Mouse (Mus musculus): ENCODE measurements around the gene Gm16867. TPM values are rescaled to one million over a fixed set of nuclear protein-coding genes. Genes with fewer than 3 reads are reported as not detected.
"Not testable (repeated sequence)": the region's sequence is repeated elsewhere in the genome, so short reads cannot be mapped to it uniquely, and the experiment has no call there.

The Gm16867 gene
- polyA plus RNA-seq (2012; rRNA removed) = 5.9 and 57.7 TPM in 2 replicates

DNA sequence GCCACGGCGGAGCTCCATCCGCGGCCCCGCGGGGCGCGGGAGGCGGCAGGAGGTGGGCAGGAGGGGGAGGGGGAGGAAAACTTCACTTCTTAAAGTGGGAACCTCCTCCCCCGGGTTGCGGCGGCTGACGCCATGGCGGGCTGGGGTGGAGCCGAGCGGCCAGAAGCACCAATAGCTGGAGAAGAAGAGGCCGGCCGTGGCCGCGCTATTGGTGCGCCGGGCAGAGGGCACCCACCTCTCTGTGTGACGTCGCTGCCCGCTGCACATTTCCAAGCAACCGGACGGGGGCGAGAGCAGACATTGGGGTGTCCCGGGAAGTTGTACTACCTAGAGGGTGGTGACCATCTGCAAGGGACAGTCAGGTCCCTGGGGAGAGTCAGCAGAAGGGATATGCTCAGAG lies at the start of gene Gm16867:
TSS of gene Gm16867 (minus strand) at position 189 of the 400 bp plus-strand sequence.
- WGBS = no CpG with 5 or more reads among the region's 29 CpGs
- not testable (repeated sequence) for H3K4me1 ChIP-seq (ENCODE audit: control insufficient read depth, insufficient read depth, insufficient read length, low read length); H3K4me3 ChIP-seq (ENCODE audit: low read depth, low read length); H3K36me3 ChIP-seq (ENCODE audit: control insufficient read depth, insufficient read depth, low read length); H3K27ac ChIP-seq (ENCODE audit: insufficient read depth, low read depth, low read length); H3K27me3 ChIP-seq (ENCODE audit: control insufficient read depth, insufficient read depth, low read length)

DNA sequence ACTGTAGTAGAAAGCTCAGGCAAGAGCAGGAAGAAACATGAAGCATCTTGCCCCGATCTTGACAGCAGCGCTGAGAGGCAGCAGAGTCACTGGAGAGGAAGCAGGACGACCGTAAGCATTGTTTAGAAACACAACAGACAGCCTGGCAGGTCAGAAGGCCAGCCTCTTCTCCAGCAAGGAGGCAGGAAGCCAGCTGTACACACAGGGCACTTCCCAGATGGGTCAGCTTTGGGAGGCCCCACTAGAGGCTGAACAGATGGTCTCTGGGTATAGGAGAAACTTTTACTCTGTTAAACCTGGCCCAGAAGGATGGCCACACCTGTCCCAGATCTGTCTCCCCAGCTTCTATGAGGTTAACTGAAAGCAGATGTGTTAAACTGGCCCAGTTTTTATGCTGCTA lies 44.1 kb upstream of the Gm16867 start:
- not testable (repeated sequence) for H3K27ac ChIP-seq (ENCODE audit: insufficient read depth, low read depth, low read length); H3K4me1 ChIP-seq (ENCODE audit: control insufficient read depth, insufficient read depth, insufficient read length, low read length); H3K36me3 ChIP-seq (ENCODE audit: control insufficient read depth, insufficient read depth, low read length); H3K4me3 ChIP-seq (ENCODE audit: low read depth, low read length); H3K27me3 ChIP-seq (ENCODE audit: control insufficient read depth, insufficient read depth, low read length)
- WGBS = no CpG with 5 or more reads among the region's 4 CpGs

DNA sequence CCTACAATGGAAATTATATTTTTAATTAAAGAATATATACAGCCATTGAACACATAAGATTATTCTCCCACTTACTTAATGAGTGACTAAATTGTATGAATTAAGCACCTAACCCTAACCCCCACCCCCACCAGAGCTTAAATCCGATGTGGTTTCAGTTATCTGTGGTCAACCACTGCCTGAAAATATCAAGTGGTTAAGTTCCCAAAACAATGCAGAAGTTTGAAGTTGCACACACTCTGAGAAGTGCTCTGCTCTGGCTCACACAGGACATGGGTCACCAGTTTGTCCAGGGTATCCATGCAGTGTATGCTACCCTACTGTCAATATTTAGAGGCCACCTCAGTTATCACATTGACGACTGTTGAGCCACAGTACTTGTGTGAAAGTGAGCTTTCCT lies 41.9 kb upstream of the Gm16867 start:
- H3K27ac ChIP-seq (ENCODE audit: insufficient read depth, low read depth, low read length); H3K27me3 ChIP-seq (ENCODE audit: control insufficient read depth, insufficient read depth, low read length); H3K4me3 ChIP-seq (ENCODE audit: low read depth, low read length); H3K36me3 ChIP-seq (ENCODE audit: control insufficient read depth, insufficient read depth, low read length); H3K4me1 ChIP-seq (ENCODE audit: control insufficient read depth, insufficient read depth, insufficient read length, low read length): not testable (repeated sequence)
- WGBS = no CpG with 5 or more reads among the region's 2 CpGs

DNA sequence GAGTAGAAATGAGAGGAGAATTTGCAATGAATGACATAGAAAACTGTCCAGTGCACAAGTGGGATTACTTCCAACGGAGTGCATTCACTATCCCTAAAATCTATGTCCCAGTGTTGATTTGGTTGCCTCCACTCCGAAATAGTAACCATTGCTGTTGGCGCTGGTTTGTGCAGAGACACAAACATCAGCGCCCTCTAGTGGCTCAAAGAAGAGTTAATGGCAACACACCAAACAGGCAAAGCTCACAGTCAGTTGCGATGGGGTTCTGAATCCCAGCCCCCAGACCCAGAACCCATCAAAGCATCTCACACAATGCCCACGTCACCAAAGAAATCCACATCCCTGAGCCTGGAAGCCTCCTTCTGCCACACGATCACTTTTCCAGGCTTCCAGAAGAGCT lies 40.9 kb upstream of the Gm16867 start:
- H3K36me3 ChIP-seq (ENCODE audit: control insufficient read depth, insufficient read depth, low read length); H3K27ac ChIP-seq (ENCODE audit: insufficient read depth, low read depth, low read length); H3K27me3 ChIP-seq (ENCODE audit: control insufficient read depth, insufficient read depth, low read length); H3K4me3 ChIP-seq (ENCODE audit: low read depth, low read length); H3K4me1 ChIP-seq (ENCODE audit: control insufficient read depth, insufficient read depth, insufficient read length, low read length): not testable (repeated sequence)
- WGBS = no CpG with 5 or more reads among the region's 7 CpGs

DNA sequence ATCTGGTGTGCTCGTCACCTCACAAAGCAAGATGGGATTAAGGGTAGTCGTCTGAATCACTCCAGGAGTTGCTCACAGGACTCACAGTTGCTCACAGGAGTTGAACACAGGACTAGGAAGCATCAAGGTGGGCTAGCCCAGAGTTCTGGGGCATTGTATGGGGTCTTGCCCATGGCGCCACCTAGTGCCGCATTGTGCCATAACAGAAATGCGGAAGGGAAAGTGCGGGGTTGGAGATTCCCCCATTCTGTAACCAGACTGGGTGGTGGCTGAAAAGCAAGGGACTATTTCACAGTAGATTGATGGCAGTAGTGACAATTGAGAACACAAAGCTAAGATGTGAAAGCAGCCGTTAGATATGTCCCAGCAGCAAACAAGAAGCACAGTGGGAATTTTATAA lies 39.5 kb upstream of the Gm16867 start:
- not testable (repeated sequence) for H3K4me1 ChIP-seq (ENCODE audit: control insufficient read depth, insufficient read depth, insufficient read length, low read length); H3K4me3 ChIP-seq (ENCODE audit: low read depth, low read length); H3K27me3 ChIP-seq (ENCODE audit: control insufficient read depth, insufficient read depth, low read length); H3K27ac ChIP-seq (ENCODE audit: insufficient read depth, low read depth, low read length); H3K36me3 ChIP-seq (ENCODE audit: control insufficient read depth, insufficient read depth, low read length)
- WGBS = no CpG with 5 or more reads among the region's 7 CpGs

DNA sequence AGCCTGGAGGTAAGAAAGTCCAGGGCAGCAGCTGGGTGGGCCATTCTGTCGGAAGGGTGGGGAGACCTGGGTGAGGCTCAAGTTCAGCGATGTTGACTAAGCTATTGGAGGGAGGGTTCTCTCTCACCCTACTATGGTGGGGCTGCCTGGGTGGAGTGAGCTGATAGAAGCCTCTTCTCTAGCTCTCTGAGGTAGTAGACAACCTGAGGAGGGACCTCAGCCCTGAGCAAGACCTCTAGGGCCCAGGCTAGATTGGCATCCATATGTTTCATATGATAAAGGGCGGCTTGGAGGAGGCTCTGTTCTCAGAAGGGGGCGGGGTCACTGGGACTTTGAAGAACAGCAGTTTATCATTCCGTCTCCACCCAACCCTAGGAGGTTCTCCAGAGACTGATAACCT lies 37.0 kb upstream of the Gm16867 start:
- H3K27ac ChIP-seq (ENCODE audit: insufficient read depth, low read depth, low read length); H3K4me1 ChIP-seq (ENCODE audit: control insufficient read depth, insufficient read depth, insufficient read length, low read length); H3K4me3 ChIP-seq (ENCODE audit: low read depth, low read length); H3K27me3 ChIP-seq (ENCODE audit: control insufficient read depth, insufficient read depth, low read length); H3K36me3 ChIP-seq (ENCODE audit: control insufficient read depth, insufficient read depth, low read length): not testable (repeated sequence)
- no CpG with 5 or more reads among the region's 5 CpGs for WGBS

DNA sequence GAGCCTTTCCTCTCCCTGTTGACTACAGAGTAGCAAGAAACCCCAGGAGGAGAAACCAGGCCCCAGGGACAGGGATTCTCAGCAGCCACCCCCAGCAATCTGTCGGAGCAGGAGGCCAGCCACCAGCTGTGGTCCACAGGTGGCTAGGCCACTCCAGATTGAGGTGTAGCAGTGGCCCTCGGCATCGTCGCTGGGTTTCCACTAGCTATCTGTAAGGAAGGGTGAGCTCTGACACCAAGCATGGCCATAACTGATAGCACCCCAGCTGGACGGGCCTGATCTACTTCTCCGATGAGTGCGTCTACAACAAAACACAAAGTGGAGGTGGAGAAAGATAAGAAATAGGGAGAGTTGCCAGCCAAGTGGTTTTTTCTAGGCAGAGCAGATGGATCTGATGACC lies 33.4 kb upstream of the Gm16867 start:
- H3K27me3 ChIP-seq (ENCODE audit: control insufficient read depth, insufficient read depth, low read length); H3K4me1 ChIP-seq (ENCODE audit: control insufficient read depth, insufficient read depth, insufficient read length, low read length); H3K27ac ChIP-seq (ENCODE audit: insufficient read depth, low read depth, low read length); H3K36me3 ChIP-seq (ENCODE audit: control insufficient read depth, insufficient read depth, low read length); H3K4me3 ChIP-seq (ENCODE audit: low read depth, low read length): not testable (repeated sequence)
- no CpG with 5 or more reads among the region's 7 CpGs for WGBS

DNA sequence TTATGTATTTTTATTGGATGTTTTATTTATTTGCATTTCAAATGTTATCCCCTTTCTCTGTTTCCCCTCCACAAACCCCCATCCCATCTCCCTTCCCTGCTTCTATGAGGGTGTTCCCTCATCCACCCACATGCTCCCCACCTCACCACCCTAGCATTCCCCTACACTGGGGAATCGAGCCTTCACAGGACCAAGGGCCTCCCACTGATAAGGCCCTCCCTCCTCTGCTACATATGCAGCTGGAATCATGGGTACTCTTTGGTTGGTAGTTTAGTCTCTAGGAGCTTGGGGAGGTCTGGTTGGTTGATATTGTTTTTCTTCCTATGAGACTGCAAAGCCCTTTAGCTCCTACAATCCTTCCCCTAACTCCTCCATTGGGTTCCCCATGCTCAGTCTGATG lies 23.0 kb upstream of the Gm16867 start:
- not testable (repeated sequence) for H3K4me3 ChIP-seq (ENCODE audit: low read depth, low read length); H3K36me3 ChIP-seq (ENCODE audit: control insufficient read depth, insufficient read depth, low read length); H3K4me1 ChIP-seq (ENCODE audit: control insufficient read depth, insufficient read depth, insufficient read length, low read length); H3K27me3 ChIP-seq (ENCODE audit: control insufficient read depth, insufficient read depth, low read length); H3K27ac ChIP-seq (ENCODE audit: insufficient read depth, low read depth, low read length)
- WGBS = no CpG with 5 or more reads among the region's 1 CpGs

DNA sequence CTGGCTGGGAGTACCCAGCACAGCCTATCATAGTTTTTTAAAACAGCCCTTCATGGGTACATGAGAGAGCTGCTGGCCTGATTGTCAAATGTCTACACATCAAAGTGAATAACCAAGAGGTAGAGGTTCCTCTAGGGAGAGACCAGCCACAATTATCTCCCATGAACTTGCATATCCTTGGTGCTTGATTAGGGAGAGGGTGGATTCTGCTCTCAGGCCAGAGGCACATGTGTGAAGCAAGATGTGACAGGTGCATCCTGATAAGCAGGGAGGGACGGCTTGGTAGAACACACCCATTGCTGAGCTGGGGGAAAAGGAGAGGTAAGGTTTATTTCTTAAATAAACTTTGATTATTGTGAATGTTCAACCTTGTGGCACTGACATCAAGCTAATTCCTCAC lies 19.8 kb upstream of the Gm16867 start:
- H3K27me3 ChIP-seq (ENCODE audit: control insufficient read depth, insufficient read depth, low read length); H3K4me3 ChIP-seq (ENCODE audit: low read depth, low read length); H3K36me3 ChIP-seq (ENCODE audit: control insufficient read depth, insufficient read depth, low read length); H3K27ac ChIP-seq (ENCODE audit: insufficient read depth, low read depth, low read length); H3K4me1 ChIP-seq (ENCODE audit: control insufficient read depth, insufficient read depth, insufficient read length, low read length): not testable (repeated sequence)
- WGBS = no CpG with 5 or more reads among the region's 1 CpGs

DNA sequence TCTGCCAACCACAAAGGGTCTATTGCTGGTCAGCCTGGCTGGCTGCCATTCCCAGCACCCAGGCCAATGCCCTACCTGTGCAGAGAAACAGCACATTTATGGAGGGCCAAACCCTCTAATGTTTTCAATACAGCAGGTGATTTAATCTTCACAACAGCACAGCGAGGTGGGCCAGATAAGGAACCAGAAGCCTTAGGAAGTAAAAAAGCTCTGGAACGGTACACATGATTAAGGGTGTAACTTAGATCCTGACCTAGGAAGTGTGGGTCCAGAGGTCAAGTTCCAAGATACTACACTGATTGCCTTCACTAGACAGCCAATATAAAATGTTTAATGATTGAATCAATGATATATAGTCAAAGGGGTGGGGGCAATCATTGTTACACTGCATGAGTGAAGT lies 17.6 kb upstream of the Gm16867 start:
- H3K4me1 ChIP-seq (ENCODE audit: control insufficient read depth, insufficient read depth, insufficient read length, low read length); H3K36me3 ChIP-seq (ENCODE audit: control insufficient read depth, insufficient read depth, low read length); H3K27ac ChIP-seq (ENCODE audit: insufficient read depth, low read depth, low read length); H3K27me3 ChIP-seq (ENCODE audit: control insufficient read depth, insufficient read depth, low read length); H3K4me3 ChIP-seq (ENCODE audit: low read depth, low read length): not testable (repeated sequence)
- no CpG with 5 or more reads among the region's 2 CpGs for whole genome bisulfite sequencing

DNA sequence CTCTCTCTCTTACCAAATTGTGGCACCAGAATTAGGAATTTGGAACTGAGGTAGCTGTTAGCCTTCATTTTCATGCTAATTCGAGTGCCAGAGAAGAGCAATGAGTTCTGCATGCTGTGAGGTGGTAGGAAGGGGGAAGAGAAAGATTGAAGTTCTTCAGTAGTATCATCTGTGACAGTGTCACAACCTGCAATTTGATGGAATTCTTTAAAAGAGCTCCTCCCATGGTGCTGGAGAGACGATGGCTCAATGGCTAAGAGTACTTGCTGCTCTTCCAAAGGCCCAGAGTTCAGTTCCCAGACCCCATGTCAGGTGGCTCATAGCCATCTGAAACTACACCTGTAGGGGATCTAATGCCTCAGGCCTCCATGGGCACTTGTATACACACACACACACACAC lies 9.3 kb upstream of the Gm16867 start, which contains the start of gene Gm27179:
TSS of gene Gm27179 (minus strand) at position 101 of the 400 bp plus-strand sequence.
- WGBS = no CpG with 5 or more reads among the region's 2 CpGs
- H3K4me1 ChIP-seq (ENCODE audit: control insufficient read depth, insufficient read depth, insufficient read length, low read length); H3K27me3 ChIP-seq (ENCODE audit: control insufficient read depth, insufficient read depth, low read length); H3K4me3 ChIP-seq (ENCODE audit: low read depth, low read length); H3K36me3 ChIP-seq (ENCODE audit: control insufficient read depth, insufficient read depth, low read length); H3K27ac ChIP-seq (ENCODE audit: insufficient read depth, low read depth, low read length): not testable (repeated sequence)

DNA sequence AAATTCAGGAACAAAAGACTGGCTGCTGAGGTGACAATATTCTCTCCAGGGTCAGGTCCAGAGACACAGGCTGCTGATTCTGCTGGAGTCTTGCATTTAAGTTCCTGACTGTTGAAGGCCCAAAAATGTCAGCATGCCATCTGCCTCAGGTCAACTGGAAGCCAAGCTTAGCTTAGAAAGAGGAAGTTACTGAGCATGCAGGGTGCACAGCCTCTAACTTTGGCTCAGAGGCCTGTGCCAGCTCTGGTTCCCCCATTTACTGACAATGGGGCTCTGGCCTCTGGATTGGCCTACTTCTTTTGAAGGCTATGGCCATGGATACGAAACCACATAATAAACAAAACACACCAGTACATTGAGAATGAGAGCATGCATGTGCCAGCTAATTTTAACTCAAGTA lies 3.8 kb upstream of the Gm16867 start:
- H3K4me3 ChIP-seq (ENCODE audit: low read depth, low read length); H3K36me3 ChIP-seq (ENCODE audit: control insufficient read depth, insufficient read depth, low read length); H3K27ac ChIP-seq (ENCODE audit: insufficient read depth, low read depth, low read length); H3K27me3 ChIP-seq (ENCODE audit: control insufficient read depth, insufficient read depth, low read length); H3K4me1 ChIP-seq (ENCODE audit: control insufficient read depth, insufficient read depth, insufficient read length, low read length): not testable (repeated sequence)
- WGBS = no CpG with 5 or more reads among the region's 1 CpGs

Measured in small intestine, adult 2 months (tissue).